ENCODE assay signal across 8 mouse cellular contexts in genomic region chr3:89314791-89315190, GRCm38 (mm10). TPM values are rescaled to one million over a fixed set of nuclear protein-coding genes. Genes with fewer than 3 reads are reported as not detected.
DNase-seq lines count a peak whose midpoint lies in the region; ATAC-seq and TF ChIP-seq lines count a peak whose summit lies in the region.

No protein-coding gene starts in this region.

- intact Hi-C loops in heart, adult 2 months (cut with DNase I), result loop anchor here (5.0 kb wide), 1 partner anchor 543 kb away; no protein-coding TSS in a partner anchor

- no peak for TF ChIP-seq CTCF in heart, adult 2 months (IDR thresholded peaks at IDR 0.05)

- H3K4me1 ChIP-seq in heart, embryonic 13.5 days, result peaks cover 37% of the 10 kb centered on the region
- peaks cover 4% of the 10 kb centered on the region for H3K4me1 ChIP-seq in heart, adult 2 months (ENCODE audit: control insufficient read depth, insufficient read depth, low read length)
- peaks cover 0 to 22% of the 10 kb centered on the region in 2 experiments; a peak in 2 of 4 replicates for H3K4me1 ChIP-seq in ES-E14 (ENCODE audit: control insufficient read depth in 2 of 2, insufficient read depth in 2 of 2, low read length in 2 of 2, poor library complexity in 1 of 2)
- H3K4me1 ChIP-seq in hindbrain, embryonic 13.5 days (replicated peaks), result peaks cover 52% of the 10 kb centered on the region

- H3K79me2 ChIP-seq in heart, adult 2 months (replicated peaks; ENCODE audit: control insufficient read depth, insufficient read depth, low read length), result no peaks in the 10 kb centered on the region

- in situ Hi-C loops in ES-E14 (cut with MboI; ENCODE audit: low sequenced_read_pairs in 2 of 2, unreplicated experiment in 2 of 2), result no loop called here

- H3K27me3 ChIP-seq in heart, embryonic 13.5 days (replicated peaks), result peaks cover 39% of the 10 kb centered on the region
- peaks cover 9% of the 10 kb centered on the region for H3K27me3 ChIP-seq in heart, adult 2 months (ENCODE audit: control insufficient read depth, insufficient read depth, low read length)
- H3K27me3 ChIP-seq in hindbrain, embryonic 13.5 days, result peaks cover 39% of the 10 kb centered on the region

- no peak overlapping the region for H3K27ac ChIP-seq in heart, embryonic 13.5 days (replicated peaks)
- no peak overlapping the region for H3K27ac ChIP-seq in heart, adult 2 months
- H3K27ac ChIP-seq in ES-E14 (ENCODE audit: insufficient read depth, low read depth, low read length, poor library complexity, severe bottlenecking), result 0 out of 2 replicates have a peak overlapping the region, but pooled peaks have one; percentile 7
- no peak overlapping the region for H3K27ac ChIP-seq in hindbrain, embryonic 13.5 days

- TF ChIP-seq POLR2A in heart, adult 2 months (IDR thresholded peaks at IDR 0.05; ENCODE audit: insufficient read depth, low read depth, low read length), result no peak

- no peak for DNase-seq in heart, adult 2 months
- no peak for DNase-seq in ES-E14 (ENCODE audit: low read depth, low spot score)
- DNase-seq in lung, postnatal 4 days, result peak; percentile 52 to 71
- no peak for DNase-seq in adrenal gland, postnatal 25 days
- no peak for DNase-seq in thymus, postnatal 14 days
- no peak for DNase-seq in cerebellum, adult 9-10 months

- H3K9me3 ChIP-seq in heart, embryonic 13.5 days, result no peaks in the 10 kb centered on the region; the same call in 1 of the 2 replicates
- no peaks in the 10 kb centered on the region for H3K9me3 ChIP-seq in ES-E14 (ENCODE audit: control insufficient read depth, insufficient read depth, low read depth, low read length)
- no peaks in the 10 kb centered on the region for H3K9me3 ChIP-seq in hindbrain, embryonic 13.5 days

- peak overlapping the region; percentile 45; the same call in 1 of the 2 replicates for H3K4me3 ChIP-seq in heart, embryonic 13.5 days
- no peak overlapping the region for H3K4me3 ChIP-seq in heart, adult 2 months
- peak overlapping the region; percentile 50 to 66; a peak in 3 of 4 replicates for H3K4me3 ChIP-seq in ES-E14 (ENCODE audit: insufficient read depth in 1 of 2, low read depth in 1 of 2, low read length in 2 of 2, poor library complexity in 1 of 2, severe bottlenecking in 1 of 2)
- H3K4me3 ChIP-seq in hindbrain, embryonic 13.5 days, result 0 out of 2 replicates have a peak overlapping the region, but pooled peaks have one; percentile 23

- ATAC-seq in heart, embryonic 13.5 days (ENCODE audit: extremely low read depth, insufficient number of reproducible peaks, low FRiP score, low TSS enrichment), result no peak
- no peak for ATAC-seq in hindbrain, embryonic 13.5 days (ENCODE audit: low FRiP score)

- no peaks in the 10 kb centered on the region for H3K36me3 ChIP-seq in heart, embryonic 13.5 days
- H3K36me3 ChIP-seq in heart, adult 2 months (ENCODE audit: control insufficient read depth, insufficient read depth, low read length), result no peaks in the 10 kb centered on the region
- H3K36me3 ChIP-seq in ES-E14 (ENCODE audit: control insufficient read depth, insufficient read depth, low read length, poor library complexity, severe bottlenecking), result no peaks in the 10 kb centered on the region
- H3K36me3 ChIP-seq in hindbrain, embryonic 13.5 days, result peaks cover 19% of the 10 kb centered on the region

- TF ChIP-seq EP300 in heart, adult 2 months (IDR thresholded peaks at IDR 0.05; ENCODE audit: insufficient read depth, low read depth, low read length), result no peak

- 36% methylated on average over 2 of the region's 2 CpGs for WGBS in heart, embryonic 13.5 days
- WGBS in heart, adult 2 months, result 41% methylated on average over 2 of the region's 2 CpGs
- WGBS in hindbrain, embryonic 13.5 days, result 52% methylated on average over 2 of the region's 2 CpGs

- H3K4me2 ChIP-seq in heart, embryonic 13.5 days, result peak overlapping the region; percentile 69
- peak overlapping the region; percentile 51 for H3K4me2 ChIP-seq in hindbrain, embryonic 13.5 days

- H3K9ac ChIP-seq in heart, embryonic 13.5 days, result peak overlapping the region; percentile 71
- no peak overlapping the region for H3K9ac ChIP-seq in heart, adult 2 months (ENCODE audit: low read depth, low read length)
- H3K9ac ChIP-seq in ES-E14 (ENCODE audit: insufficient read depth, low read depth, low read length, poor library complexity, severe bottlenecking), result no peak overlapping the region; the same call in 1 of the 2 replicates
- peak overlapping the region; percentile 63; the same call in 1 of the 2 replicates for H3K9ac ChIP-seq in hindbrain, embryonic 13.5 days

TF ChIP-seq in ES-E14, 5 proteins besides CTCF, POLR2A, EP300 and RAD21:
- TF ChIP-seq ZNF384 (IDR thresholded peaks at IDR 0.05; ENCODE audit: low read depth, low read length), result no peak
- no peak for TF ChIP-seq ZC3H11A (IDR thresholded peaks at IDR 0.05; ENCODE audit: borderline replicate concordance, low read depth, low read length)
- TF ChIP-seq MAFK (IDR thresholded peaks at IDR 0.05; ENCODE audit: insufficient read depth, low read depth, low read length), result no peak
- TF ChIP-seq CHD2 (IDR thresholded peaks at IDR 0.05; ENCODE audit: low read depth, low read length), result no peak
- no peak for TF ChIP-seq HCFC1 (IDR thresholded peaks at IDR 0.05; ENCODE audit: borderline replicate concordance, insufficient read depth, low read length)
TF ChIP-seq in ES-E14: peak in this region for 0.

RNA-seq across cellular contexts. Expression of gene Efna3, which starts 8.0 kb away (rescaled TPM):
- 1.8 and 1.9 TPM in 2 replicates for polyA plus RNA-seq in heart, embryonic 13.5 days (2015; fragmentation: Nextera tagmentation; extraction: Ambion mirVana)
- not detected for total RNA-seq in heart, adult 2 months (2021)
- polyA plus RNA-seq in heart, adult 2 months (2012; rRNA removed), result 0.09 TPM in 1 of 2 replicates, not detected in the other
- total RNA-seq in ES-E14 (2012; rRNA removed), result 7.5 and 12.5 TPM in 2 replicates
- polyA plus RNA-seq in hindbrain, embryonic 13.5 days (2015; fragmentation: Nextera tagmentation; extraction: Ambion mirVana), result 46.8 and 49.7 TPM in 2 replicates
- 0.27 TPM in 1 of 2 replicates, not detected in the other for total RNA-seq in adrenal gland, postnatal 25 days (2021)

RNA-seq across cellular contexts. Expression of gene Efna4, which starts 23.0 kb away (rescaled TPM):
- 9.9 and 10.2 TPM in 2 replicates for polyA plus RNA-seq in heart, embryonic 13.5 days (2015; fragmentation: Nextera tagmentation; extraction: Ambion mirVana)
- total RNA-seq in heart, adult 2 months (2021), result under 1 TPM; 0.21 to 0.36 TPM
- polyA plus RNA-seq in heart, adult 2 months (2012; rRNA removed), result 0.64 and 0.86 TPM in 2 replicates
- total RNA-seq in ES-E14 (2012; rRNA removed), result 24.0 and 41.9 TPM in 2 replicates
- 8.6 and 9.8 TPM in 2 replicates for polyA plus RNA-seq in hindbrain, embryonic 13.5 days (2015; fragmentation: Nextera tagmentation; extraction: Ambion mirVana)
- 1.7 TPM in 1 of 2 replicates, not detected in the other for total RNA-seq in adrenal gland, postnatal 25 days (2021)

RNA-seq across cellular contexts. Expression of gene Efna1, which starts 33.8 kb away (rescaled TPM):
- polyA plus RNA-seq in heart, embryonic 13.5 days (2015; fragmentation: Nextera tagmentation; extraction: Ambion mirVana), result 33.3 and 38.4 TPM in 2 replicates
- total RNA-seq in heart, adult 2 months (2021), result 10 to 100 TPM; 22.6 to 28.4 TPM
- polyA plus RNA-seq in heart, adult 2 months (2012; rRNA removed), result 39.6 and 44.4 TPM in 2 replicates
- total RNA-seq in ES-E14 (2012; rRNA removed), result 2.1 and 9.5 TPM in 2 replicates
- polyA plus RNA-seq in hindbrain, embryonic 13.5 days (2015; fragmentation: Nextera tagmentation; extraction: Ambion mirVana), result 12.1 and 12.4 TPM in 2 replicates
- 11.6 and 17.2 TPM in 2 replicates for total RNA-seq in adrenal gland, postnatal 25 days (2021)

RNA-seq across cellular contexts. Expression of gene Adam15, which starts 35.0 kb away (rescaled TPM):
- polyA plus RNA-seq in heart, embryonic 13.5 days (2015; fragmentation: Nextera tagmentation; extraction: Ambion mirVana), result 58.3 and 58.9 TPM in 2 replicates
- total RNA-seq in heart, adult 2 months (2021), result 10 to 100 TPM; 56.8 to 59.2 TPM
- polyA plus RNA-seq in heart, adult 2 months (2012; rRNA removed), result 95.6 and 95.7 TPM in 2 replicates
- total RNA-seq in ES-E14 (2012; rRNA removed), result 56.3 and 59.1 TPM in 2 replicates
- 41.5 and 47.0 TPM in 2 replicates for polyA plus RNA-seq in hindbrain, embryonic 13.5 days (2015; fragmentation: Nextera tagmentation; extraction: Ambion mirVana)
- 50.4 and 65.1 TPM in 2 replicates for total RNA-seq in adrenal gland, postnatal 25 days (2021)

RNA-seq across cellular contexts. Expression of gene Slc50a1, which starts 44.4 kb away (rescaled TPM):
- polyA plus RNA-seq in heart, embryonic 13.5 days (2015; fragmentation: Nextera tagmentation; extraction: Ambion mirVana), result 40.6 and 40.7 TPM in 2 replicates
- total RNA-seq in heart, adult 2 months (2021), result 10 to 100 TPM; 17.3 to 23.3 TPM
- polyA plus RNA-seq in heart, adult 2 months (2012; rRNA removed), result 105 and 111 TPM in 2 replicates
- total RNA-seq in ES-E14 (2012; rRNA removed), result 17.0 and 27.0 TPM in 2 replicates
- polyA plus RNA-seq in hindbrain, embryonic 13.5 days (2015; fragmentation: Nextera tagmentation; extraction: Ambion mirVana), result 34.6 and 38.0 TPM in 2 replicates
- total RNA-seq in adrenal gland, postnatal 25 days (2021), result 44.7 and 51.4 TPM in 2 replicates

Comparison
In these comparisons a context has a peak if more than half of its experiments do, and no peak if none do; other contexts are left out.
1. H3K9ac ChIP-seq: peak in heart, embryonic 13.5 days (single experiment) and hindbrain, embryonic 13.5 days (single experiment); none in heart, adult 2 months (single experiment) and ES-E14 (single experiment).
2. DNase-seq: peak in lung, postnatal 4 days (2 of 2); none in heart, adult 2 months (0 of 2), ES-E14 (single experiment), adrenal gland, postnatal 25 days (single experiment), thymus, postnatal 14 days (single experiment) and cerebellum, adult 9-10 months (single experiment).